Mouse (Mus musculus) heart, postnatal 25 days (tissue): ENCODE data around the gene Sema4b. TPM values are rescaled to one million over a fixed set of nuclear protein-coding genes. Genes with fewer than 3 reads are reported as not detected.

Experiments
- DNase-seq: peaks from one replicate; pipeline ENCODE4 v3.0.0; 2022; ENCODE audit warnings: low spot score
- intact Hi-C: fragments of 180-260 bp; cut with DNase I; formaldehyde crosslinking; loops from one replicate; pipeline ENCODE4 v1.15.1; 2025
- total RNA-seq, 2 experiments: library from RNA; stranded (reverse); gene quantifications; 2 replicates each; pipeline ENCODE4 v1.2.3; 2021

Gene Sema4b
- total RNA-seq, 2 experiments from 2014 or later, result 11.0 to 12.7 TPM

GRCm38 (mm10) chr7:80172069-80172956, 14.3 kb upstream of the Sema4b start:
- no peak for DNase-seq
- intact Hi-C loops, result no loop called here

- DNase-seq, result no peak
- intact Hi-C loops, result no loop called here
These were observed 10.5 kb upstream of the Sema4b start for GRCm38 (mm10) chr7:80176159-80176558.

- no peak for DNase-seq
These were observed 9.2 kb upstream of the Sema4b start for GRCm38 (mm10) chr7:80177438-80177837.

GRCm38 (mm10) chr7:80178037-80178729, 8.5 kb upstream of the Sema4b start:
- DNase-seq, result no peak
- intact Hi-C loops, result no loop called here

More at GRCm38 (mm10) chr7:80177438-80177837, 9.2 kb upstream of the Sema4b start:
- intact Hi-C loops, result no loop called here

GRCm38 (mm10) chr7:80179327-80179726, 7.3 kb upstream of the Sema4b start:
- intact Hi-C loops, result no loop called here

GRCm38 (mm10) chr7:80179790-80180189, 6.9 kb upstream of the Sema4b start:
- intact Hi-C loops, result no loop called here
- DNase-seq, result no peak

More at GRCm38 (mm10) chr7:80179327-80179726, 7.3 kb upstream of the Sema4b start:
- no peak for DNase-seq

GRCm38 (mm10) chr7:80180202-80180601, 6.4 kb upstream of the Sema4b start:
- intact Hi-C loops, result no loop called here
- DNase-seq, result no peak

- DNase-seq, result no peak
- intact Hi-C loops, result no loop called here
These were observed 5.6 kb upstream of the Sema4b start for GRCm38 (mm10) chr7:80181078-80181477.

- no peak for DNase-seq
- intact Hi-C loops, result no loop called here
These were observed 4.5 kb upstream of the Sema4b start for GRCm38 (mm10) chr7:80182139-80182538.

GRCm38 (mm10) chr7:80183466-80183865, 3.2 kb upstream of the Sema4b start:
- DNase-seq, result no peak
- intact Hi-C loops, result no loop called here

GRCm38 (mm10) chr7:80183969-80184368, 2.7 kb upstream of the Sema4b start:
- intact Hi-C loops, result no loop called here
- DNase-seq, result no peak

- DNase-seq, result no peak
- intact Hi-C loops, result no loop called here
These were observed 2.1 kb upstream of the Sema4b start for GRCm38 (mm10) chr7:80184551-80184950.

GRCm38 (mm10) chr7:80184968-80185367, 1.7 kb upstream of the Sema4b start:
- intact Hi-C loops, result no loop called here

GRCm38 (mm10) chr7:80186021-80186420, 620 bp upstream of the Sema4b start:
- DNase-seq, result no peak
- intact Hi-C loops, result no loop called here

More at GRCm38 (mm10) chr7:80184968-80185367, 1.7 kb upstream of the Sema4b start:
- DNase-seq, result no peak

- intact Hi-C loops, result no loop called here
- no peak for DNase-seq
These were observed 860 bp downstream of the Sema4b start for GRCm38 (mm10) chr7:80187501-80187900.

GRCm38 (mm10) chr7:80188579-80189125, 2.0 kb downstream of the Sema4b start:
- intact Hi-C loops, result no loop called here

GRCm38 (mm10) chr7:80189147-80189933, 2.7 kb downstream of the Sema4b start:
- intact Hi-C loops, result no loop called here
- no peak for DNase-seq

More at GRCm38 (mm10) chr7:80188579-80189125, 2.0 kb downstream of the Sema4b start:
- DNase-seq, result no peak

- no peak for DNase-seq
- intact Hi-C loops, result no loop called here
These were observed 4.8 kb downstream of the Sema4b start for GRCm38 (mm10) chr7:80191455-80191854.

GRCm38 (mm10) chr7:80192226-80193061, 5.8 kb downstream of the Sema4b start:
- intact Hi-C loops, result no loop called here
- peak; percentile 52 for DNase-seq
